Mouse (Mus musculus) natural killer cell, adult 2 months (primary cell): ENCODE measurements around the gene Smg6.
"Not testable (repeated sequence)": the region's sequence is repeated elsewhere in the genome, so short reads cannot be mapped to it uniquely, and the experiment has no call there.

Source experiments
- DNase-seq, 2 experiments: peaks; one replicate each; pipeline ENCODE4 v3.0.0; 2022; ENCODE audit warnings: low spot score in 2 of 2

Gene Smg6

DNA sequence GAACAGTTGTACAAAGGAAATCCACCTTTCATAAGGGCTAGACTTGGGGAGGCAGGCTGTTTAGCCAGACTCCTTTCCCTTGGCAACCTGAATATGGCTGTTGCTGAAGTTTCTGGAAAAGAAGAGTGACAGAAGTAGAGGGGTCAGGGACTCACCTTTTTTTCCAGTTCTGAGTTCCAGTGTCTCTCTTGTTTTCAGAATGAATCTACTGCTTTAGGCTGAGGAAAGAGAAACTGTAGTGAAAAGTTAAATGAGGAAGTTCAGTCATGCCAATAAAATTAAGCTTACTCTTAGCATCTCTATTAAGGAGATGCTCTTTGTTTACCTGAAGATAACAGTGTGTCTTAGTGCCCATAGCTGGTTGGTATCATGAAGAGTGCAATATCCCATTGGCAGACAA lies 69.2 kb downstream of the Smg6 start:
- no peak for DNase-seq

DNA sequence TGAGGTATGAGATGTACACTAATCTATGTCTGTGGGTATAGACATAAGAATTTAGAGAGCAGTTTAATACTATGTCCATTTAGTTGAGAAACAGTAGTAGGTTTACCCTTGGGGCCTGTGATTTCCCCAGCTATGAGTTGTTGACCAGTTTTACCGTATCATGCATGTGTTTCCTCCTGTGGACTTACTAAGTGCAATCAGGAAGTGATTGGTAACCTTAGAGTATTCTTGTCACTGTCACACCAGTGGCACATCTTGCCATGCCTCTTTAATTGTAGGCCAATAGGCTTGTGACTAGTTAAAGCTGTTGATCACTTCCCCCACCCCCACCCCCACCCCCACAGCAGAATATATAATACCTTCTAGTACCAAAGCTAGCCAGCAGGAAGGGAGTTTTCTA lies 70.9 kb downstream of the Smg6 start:
- DNase-seq, result no peak

DNA sequence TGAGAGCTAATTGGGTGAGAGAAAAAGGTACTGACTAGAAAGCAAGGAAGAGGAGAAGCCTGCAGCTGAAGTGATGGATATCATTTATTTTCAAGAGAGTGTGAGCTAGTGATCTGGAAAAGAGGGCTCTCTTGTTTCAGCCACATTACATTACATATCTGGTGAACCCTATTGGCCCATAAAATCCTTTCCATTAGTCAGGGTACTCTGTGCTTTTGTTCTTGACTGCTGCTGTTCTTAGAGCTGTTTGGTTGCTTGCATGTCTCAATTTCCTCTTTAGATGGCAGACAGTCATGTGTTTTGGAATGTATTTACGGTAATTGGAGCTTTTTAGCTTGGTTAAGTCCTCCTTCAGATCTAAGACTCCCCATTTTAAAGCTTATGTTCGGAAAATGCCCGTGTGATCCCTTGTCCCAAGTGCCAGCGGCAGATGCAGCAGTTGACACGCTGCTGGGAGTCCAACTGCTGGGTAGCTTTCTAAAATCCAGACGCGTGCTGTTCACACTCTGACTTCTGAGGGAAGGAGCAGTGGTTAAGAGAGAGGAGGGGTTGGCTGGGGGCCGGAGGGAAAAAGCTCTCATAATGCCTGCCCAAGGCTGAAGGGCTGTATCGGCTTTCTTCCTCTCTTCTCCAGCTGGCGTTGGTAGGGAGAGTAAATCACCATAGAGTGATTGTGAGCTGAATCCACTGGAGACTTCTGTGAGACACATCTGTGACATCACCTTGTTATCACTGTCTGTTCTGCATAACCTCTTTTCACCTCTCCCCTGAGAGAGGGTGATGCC lies 75.4 kb downstream of the Smg6 start:
- DNase-seq, result no peak

DNA sequence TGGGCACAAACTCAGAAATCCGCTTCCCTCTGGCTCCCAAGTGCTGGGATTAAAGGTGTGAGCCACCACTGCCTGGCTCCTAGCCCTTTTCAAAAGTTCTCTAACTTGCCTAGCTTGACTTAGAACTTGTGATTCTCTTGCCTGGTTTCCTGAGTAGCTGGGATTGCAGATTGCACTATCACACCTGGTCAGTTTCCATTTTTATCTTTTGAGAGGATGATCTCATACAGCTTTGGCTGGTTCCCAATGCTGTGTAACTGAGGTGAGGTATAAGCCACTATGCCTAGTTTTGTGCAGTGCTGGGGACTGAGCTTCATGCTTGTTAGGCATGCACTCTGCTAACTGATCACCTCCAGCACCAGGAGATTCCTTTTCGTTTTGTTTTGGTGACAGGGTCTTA lies 82.6 kb downstream of the Smg6 start:
- DNase-seq, result no peak

DNA sequence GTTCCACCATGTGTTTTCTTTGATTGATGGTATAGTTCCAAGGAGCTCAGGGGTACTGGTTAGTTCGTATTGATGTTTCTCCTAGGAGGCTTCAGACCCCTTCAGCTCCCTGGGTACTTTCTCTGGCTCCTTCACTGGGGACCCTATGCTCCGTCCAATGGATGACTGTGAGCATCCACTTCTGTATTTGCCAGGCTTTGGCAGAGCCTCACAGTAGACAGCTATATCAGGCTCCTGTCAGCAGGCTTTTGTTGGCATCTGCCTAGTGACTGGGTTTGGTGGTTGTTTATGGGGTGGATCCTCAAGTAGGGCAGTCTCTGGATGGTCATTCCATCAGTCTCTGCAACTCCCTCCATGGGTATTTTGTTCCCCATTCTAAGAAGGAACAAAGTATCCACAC lies 83.9 kb downstream of the Smg6 start:
- DNase-seq, result not testable (repeated sequence)

DNA sequence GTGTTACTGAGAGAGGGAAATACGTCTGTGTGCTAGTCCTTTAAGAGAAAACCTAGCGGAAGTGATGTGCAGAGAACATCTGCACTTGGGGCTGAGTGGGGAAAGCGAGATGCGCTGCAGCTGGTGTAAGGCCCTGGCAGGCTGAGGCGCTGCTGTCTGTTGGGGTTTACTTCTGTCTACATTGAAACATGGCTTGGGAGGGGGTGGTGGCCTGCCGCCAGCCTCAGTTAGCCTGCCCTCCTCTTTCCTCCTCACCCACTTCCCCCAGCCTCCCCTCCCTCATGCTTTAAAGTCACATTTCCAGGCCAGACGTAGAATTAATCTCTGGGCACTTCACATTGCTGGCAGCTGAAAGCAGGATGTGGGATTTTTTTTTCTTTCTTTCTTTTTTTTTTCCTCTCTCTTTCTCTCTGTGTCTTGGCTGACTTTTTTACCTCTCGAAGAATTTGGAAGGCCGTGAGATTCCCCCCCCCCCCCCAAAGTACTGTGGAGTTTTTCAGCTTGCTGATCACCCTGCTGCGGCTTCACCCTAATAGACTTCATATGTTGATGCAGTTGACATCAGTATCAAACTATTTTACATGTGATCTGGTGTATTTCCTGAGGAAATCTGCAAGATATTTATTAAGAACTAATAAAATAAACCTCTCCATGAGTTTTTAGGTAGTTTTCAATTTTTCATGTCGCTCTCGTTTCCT lies 87.5 kb downstream of the Smg6 start:
- peak; percentile 42 to 48 for DNase-seq

DNA sequence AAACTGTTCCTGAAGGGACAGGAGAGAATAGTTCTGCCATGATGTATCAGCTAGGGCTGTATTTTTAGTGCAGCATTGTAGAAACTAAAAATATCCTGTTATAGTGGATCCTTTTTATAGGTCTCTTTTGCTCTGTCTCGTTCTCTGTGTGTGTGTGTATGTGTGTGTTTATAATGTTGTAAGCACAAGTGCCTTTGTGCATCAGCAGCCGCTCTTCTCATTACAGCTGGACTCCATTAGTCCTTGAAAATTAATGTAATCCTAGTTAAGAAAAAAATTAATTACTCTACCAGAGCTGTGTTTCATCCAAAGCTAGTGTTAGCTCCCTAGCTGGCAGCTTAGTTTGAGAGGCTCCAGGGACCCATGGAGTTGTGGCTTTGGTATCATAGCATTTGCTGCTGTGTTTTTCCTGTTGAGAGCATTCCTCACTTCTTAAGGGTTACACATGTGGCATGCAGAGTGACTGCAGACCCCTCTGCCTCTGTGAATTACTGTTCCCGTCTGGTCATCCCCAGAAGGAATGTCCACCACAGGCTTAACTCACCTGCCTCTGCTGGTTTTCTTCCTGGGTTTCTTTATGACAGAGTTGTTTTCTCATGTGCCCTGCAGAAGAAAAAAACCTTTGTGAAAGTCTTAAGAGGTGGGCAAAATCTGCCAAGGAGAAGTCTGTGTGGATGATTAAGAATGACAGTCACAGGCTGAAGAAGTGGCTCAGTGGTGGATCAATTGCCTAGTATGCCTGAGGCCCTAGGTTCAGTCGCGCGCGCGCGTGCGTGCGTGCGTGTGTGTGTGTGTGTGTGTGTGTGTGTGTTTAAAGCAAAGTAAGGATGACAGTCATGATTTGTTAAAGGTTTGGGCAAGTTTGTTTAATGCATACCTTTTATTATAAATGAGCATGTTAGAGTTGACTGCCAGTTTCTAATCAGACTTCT lies 88.4 kb downstream of the Smg6 start:
- no peak for DNase-seq

DNA sequence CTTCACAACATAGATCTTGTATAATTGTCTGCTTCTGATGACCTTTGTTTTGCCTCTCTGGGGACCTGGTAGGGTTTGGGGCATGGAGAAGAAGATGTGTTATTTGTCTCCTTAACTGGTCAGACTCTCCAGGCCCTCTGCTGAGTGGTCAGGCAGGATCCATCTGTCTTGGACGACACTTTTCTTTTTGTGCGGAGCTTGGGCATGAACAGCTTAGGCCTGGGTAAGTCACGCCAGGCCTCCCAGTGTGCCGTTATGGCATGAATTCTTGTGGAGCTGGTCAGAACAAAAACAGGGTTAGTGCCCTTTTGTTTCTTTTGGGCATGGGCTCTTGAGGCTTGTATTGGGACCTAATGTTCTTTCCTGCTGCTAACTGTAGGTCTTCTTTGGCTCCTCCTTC lies 89.2 kb downstream of the Smg6 start:
- DNase-seq, result no peak

DNA sequence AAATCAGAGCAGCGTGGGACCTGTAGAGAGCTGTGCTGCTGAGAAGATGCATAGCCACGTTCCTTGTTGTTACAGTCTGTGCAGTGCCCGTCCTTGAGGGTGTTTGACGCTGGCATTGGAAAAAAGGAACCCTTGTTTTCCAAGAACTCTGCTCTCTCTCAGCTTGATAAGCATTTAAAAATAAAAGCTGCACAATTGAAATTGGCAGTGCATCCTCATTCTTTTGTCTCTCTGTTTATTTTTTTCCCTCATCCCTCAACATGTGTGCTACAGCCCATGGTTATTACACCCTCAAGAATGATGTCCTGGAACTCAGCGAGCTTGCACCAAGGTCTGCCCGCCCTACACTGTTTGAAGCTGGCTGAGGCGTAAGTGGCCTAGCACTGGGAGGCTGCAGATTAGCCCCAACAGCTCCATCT lies 89.8 kb downstream of the Smg6 start:
- DNase-seq, result no peak

DNA sequence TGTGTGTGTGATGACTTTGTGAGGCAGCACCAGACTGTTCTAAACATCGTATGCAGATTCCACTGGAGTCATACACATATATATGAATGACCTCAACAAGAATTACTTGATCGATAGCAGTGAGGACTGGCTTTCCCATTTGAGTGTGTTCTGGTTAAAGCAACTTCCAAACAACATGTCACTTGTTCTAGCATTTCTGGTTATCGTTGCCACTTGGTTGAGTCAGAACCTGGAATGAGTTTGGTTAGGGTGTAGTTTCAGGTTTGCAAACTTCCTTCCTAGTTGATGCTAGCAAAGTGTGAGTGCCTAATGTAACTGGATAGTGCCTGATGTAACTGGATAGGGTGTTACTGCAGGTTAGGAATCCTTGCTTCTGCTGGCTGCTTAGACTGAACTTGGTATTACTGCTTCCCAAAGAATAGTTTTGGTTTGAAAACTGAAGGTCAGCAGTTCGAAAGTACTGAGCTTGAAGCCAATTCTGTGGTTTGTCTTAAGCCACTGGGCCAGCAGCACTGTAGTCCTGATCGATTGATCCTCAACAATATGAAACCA lies 90.8 kb downstream of the Smg6 start:
- DNase-seq, result no peak

DNA sequence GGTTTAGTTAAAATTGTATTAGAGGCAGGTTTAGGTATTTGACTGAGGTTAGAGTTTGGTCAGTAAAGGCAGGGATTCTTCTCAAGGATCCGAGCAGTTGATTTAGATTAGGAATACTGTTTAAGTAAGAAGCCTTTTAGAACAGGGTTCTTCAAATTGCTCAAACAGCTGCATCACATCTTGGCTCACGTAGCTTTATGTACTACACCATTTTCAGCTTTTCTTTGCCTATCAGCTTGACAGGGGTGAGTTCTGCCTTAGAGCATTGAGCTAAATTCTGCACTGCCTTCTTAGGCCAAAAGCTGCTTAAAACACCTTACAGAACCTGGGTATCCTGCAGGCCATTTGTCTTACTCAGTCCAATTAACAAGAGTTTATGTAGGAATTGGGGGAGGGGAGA lies 92.2 kb downstream of the Smg6 start:
- DNase-seq, result no peak

DNA sequence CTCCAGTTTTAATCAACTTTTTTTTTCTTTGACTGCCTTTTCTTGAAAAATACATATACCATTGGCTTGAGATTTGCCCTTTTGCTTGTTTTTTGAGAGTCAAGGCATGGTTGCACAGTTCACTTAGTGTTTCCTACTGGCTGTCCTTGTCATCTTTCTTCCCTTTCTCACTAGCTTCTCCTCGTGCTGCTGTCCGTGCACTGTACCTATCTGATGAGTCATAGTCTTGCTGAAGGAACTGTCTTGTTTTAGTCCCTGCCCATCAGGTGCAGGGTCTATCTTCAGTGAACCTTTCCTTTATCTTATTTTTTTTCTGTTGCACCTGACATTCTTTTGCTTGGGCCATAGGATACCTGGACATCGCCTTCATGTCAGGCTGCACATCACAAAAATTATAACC lies 101.4 kb downstream of the Smg6 start:
- no peak for DNase-seq

DNA sequence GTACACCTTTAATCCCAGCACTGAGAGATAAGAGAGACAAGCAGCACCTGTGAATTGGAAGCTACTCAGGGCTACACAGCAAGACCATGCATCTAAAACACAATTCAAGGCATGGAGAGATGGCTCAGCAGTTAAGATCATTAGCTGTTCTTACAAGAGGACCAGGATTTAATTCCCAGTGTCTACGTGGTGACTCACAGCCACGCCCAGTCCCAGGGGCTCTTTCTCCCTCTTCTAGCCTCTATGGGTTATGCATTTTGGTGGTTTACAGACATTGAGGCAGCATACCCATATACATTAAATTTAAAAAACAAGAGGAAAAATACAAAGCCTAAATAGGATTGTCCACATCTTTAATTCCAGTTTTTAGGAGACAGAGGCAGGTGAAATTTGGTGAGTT lies 102.0 kb downstream of the Smg6 start:
- no peak for DNase-seq

DNA sequence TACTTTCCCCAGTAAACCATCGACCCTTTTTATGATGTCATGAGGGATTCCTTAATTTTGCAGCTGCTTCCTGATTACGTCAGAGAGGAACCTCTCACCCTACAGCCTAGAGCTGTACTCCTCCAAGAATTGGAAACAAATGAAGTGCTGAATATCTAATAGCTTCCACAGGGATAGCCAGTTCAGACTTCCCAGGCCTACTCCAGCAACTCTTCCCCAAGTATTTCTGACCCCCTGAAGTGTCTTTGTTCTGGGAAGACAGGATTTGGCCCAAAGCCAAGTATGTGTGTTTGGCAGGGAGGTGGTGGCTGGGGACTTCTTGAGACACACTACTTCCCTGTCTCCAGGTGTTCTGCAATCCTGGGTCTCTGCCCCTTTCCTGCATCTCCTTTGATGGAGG lies 105.6 kb downstream of the Smg6 start:
- no peak for DNase-seq

DNA sequence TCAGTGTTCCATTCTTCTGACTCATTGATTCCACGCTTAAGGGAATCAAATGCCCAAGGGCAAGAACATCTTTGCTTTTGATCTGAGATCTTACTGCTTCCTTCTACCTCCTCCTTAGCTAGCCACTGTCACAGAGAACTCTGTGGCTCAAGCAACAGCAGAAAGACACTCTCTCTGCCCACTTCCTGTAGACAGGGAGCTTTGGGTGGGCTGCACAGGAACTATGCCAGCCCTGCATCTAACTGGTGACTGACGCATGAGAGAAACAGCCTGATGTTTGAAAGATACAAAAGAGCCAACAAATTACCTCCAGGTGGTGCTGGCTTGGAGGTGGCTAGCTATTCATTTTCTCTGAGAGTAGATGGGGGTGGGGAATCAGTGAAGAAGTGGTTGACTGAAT lies 107.3 kb downstream of the Smg6 start:
- peak in 1 of 2 experiments; percentile 12 for DNase-seq

DNA sequence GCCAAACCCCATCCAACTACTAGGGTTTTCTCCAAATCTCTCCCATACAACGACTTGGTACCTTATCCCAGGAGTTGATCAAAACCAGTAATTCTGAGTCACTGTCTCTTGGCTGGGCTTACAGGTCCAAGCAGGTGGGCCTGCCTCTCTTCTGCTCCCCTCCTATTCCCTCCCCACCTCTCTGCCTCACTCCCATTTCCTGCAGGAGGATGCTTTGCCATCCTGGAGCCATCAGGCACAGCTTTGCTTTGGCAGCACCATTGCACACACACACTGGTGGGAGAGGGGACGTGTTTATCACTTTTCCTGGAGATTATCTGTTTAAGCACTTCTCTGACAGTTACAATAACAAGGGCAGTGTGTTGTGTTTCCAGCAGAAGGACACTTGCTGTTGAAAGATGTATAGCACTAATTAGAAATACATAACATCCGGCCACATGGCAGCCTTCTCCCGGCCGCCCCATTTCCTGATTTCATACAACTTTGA lies 108.0 kb downstream of the Smg6 start:
- DNase-seq, result no peak

DNA sequence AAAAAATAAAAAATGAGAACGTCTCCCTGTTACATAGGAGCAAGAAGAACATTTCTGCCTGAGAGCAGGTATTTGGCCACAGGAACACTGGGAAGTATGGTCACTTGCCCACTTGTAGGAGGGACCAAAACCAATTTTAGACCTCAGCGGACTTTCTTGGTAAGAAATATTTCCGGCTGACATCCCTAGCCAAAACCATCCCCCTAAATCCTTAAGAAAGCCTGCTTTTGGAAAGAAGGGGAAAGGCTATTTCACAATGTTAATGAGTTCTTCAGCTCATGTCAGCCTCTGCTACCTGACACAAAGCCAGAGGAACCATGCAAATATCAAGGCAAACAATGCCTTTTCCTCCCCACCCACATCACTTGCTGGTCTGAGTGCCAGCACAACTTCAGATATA lies 108.5 kb downstream of the Smg6 start:
- no peak for DNase-seq

DNA sequence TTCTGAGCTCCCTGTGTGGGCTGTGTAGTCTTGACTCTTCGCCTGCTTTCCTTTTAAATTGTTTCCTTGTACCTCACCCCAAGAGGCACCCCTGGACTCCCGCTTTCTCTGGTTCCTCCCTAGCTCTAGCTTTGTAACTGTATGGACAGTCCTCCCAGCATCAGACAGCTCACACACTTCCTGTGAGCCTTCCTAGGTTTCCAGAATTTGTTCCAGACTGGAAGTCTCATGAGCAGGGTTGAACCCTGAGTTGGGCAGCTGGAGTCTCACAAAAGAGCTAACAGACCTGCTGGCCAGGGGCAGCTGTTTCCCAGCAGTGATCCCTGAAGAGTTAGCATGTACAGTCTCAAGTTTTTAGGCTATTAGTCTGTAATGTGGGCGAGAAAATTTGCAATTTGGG lies 118.7 kb downstream of the Smg6 start:
- no peak for DNase-seq

DNA sequence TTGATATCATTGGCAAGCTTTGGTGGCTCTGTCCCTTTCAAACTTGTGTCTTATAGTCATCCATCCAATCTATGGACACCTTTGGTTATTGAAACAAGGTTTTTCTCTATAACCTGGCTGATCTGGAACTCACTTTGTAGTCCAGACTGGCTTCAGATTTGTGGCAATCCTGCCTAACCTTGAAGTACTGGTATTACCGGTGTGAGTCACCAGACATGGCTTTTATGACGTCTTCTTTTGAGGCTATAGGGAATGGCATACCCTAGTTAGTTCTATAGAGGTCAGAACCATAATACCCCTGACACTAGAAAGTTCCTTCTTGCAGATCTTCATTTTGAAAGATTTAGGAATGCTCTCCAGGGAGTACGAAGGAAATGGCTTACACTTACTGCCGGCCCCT lies 120.2 kb downstream of the Smg6 start:
- DNase-seq, result no peak

DNA sequence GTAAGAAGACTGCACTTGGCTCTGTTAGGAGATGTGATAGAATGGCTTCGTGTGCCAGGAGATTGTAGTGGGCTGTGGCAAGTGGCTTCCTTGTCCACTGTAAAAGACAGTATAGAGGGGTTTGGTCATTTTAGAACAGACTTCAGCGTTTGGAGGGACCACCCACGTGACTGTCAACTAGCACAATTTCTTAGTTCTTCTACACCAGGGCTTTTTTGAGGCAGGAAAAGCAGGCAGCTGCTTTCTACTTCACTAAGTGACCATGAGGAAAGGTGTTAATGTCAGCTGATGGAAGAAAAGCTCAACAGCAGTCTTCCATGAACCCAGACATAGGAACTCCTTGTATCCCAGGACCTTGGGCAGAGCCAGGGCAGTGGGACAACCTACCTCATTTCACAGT lies 121.0 kb downstream of the Smg6 start:
- no peak for DNase-seq

DNA sequence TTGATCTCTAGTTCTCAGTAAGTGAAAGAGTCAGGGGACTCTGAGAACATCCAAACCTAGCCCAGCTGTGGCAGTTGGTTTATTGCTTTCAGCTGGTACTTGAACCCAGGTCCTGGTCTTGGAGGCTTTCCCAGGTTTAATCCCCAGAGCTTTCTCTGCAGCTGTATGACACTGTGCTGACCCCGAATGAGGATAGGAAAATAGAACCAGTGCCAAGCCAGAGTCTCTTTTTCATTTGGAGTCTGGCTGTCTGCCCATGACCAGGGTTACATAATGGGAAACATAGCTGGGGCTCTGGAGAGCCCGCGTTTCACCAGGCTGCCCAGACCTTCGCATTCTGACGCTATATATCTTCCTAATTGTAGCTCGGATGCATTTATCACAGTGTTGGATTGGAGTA lies 121.4 kb downstream of the Smg6 start:
- DNase-seq, result no peak
